Mouse (Mus musculus) brain, embryonic 14.5 days (tissue): ENCODE data around the gene Nudt19. TPM values are rescaled to one million over a fixed set of nuclear protein-coding genes. Genes with fewer than 3 reads are reported as not detected.
"Not testable (repeated sequence)": the region's sequence is repeated elsewhere in the genome, so short reads cannot be mapped to it uniquely, and the experiment has no call there.

Experiments
- DNase-seq: peaks from one replicate; pipeline ENCODE4 v3.0.0-alpha.2; 2011; ENCODE audit warnings: low read depth
- CTCF ChIP-seq: fragments of 200-500 bp; IDR thresholded peaks from 2 replicates; pipeline ENCODE4 v1.5.1; 2012; ENCODE audit warnings: inconsistent platforms, mild to moderate bottlenecking, moderate library complexity, borderline replicate concordance; ENCODE audit not compliant: insufficient read depth, insufficient read length; ENCODE audit errors: extremely low read depth
- POLR2A ChIP-seq: fragments of 200-500 bp; IDR thresholded peaks from 2 replicates; pipeline ENCODE4 v1.6.1; 2012; ENCODE audit warnings: mild to moderate bottlenecking, inconsistent platforms, borderline replicate concordance; ENCODE audit not compliant: poor library complexity, insufficient read depth, insufficient read length, severe bottlenecking; ENCODE audit errors: extremely low read depth
- polyA plus RNA-seq: library from polyadenylated mRNA; depleted of rRNA; stranded (reverse); fragments of >200 nt; gene quantifications from 2 replicates; pipeline ENCODE4 v1.2.3, GENCODE M21; 2012

The Nudt19 gene
- polyA plus RNA-seq, 1 experiment = 46.1 TPM

GRCm38 (mm10) chr7:35585191-35586054 is 29.3 kb upstream of the Nudt19 start, which contains the start of gene Rgs9bp:
Gene Rgs9bp, minus strand, starts transcription at chr7:35585582.
- peak; percentile 62 for DNase-seq
- no peak for TF ChIP-seq CTCF

DNA sequence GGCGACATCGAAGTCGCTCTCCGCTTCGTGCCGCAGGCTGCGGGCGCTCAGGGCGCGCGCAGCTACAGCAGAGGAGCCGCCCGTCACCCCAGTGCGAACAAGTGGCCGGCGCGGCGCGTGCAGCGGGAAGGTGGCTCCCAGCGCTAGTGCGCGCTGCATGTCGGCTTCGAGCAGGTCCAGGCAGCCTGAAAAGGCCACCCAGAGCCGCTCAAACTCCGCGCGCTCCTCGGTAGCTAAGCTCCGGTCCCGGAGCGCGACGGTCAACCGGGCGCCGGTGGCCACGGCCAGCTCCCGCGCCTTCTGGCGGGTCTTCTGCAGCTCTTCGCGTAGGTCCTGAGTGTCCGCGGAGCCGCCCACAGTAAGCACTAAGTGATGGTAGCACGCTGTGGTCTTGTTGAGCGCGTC is 28.7 kb upstream of the Nudt19 start:
- no peak for TF ChIP-seq POLR2A
- TF ChIP-seq CTCF = no peak
- peak; percentile 57 for DNase-seq

DNA sequence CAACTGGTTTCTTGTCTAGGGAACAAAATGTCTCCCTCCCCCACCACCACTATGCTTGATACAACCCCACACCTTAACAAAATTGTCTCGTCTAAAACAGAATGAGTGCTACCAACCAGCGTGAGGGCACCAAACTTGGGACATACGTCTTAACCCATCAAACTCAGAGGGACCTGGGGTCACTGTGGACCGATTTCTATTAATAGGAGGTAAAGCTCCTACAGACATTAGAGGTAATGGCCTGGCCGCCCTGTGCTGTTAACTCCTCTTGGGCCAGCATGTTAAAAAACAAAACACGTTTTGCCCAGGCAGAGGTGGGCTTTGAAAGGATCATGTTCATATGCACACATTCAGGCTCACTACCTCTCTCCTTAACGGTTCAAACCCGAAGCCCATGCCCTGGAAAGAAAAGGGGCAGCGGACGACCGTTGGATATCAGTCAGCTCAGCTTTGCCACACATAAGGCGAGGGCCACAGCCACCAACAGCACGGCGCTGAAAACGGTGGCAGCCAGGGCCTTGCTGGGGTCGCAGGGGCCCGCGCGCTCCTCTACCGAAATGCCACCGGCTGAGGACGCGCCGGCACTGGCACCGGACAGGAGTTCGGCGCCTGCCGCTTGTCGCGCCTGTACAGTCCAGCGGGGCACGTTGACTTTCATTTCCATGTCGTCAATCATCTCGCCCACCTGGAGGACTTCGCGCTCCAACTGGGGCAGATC is 28.1 kb upstream of the Nudt19 start:
- no peak for DNase-seq
- TF ChIP-seq POLR2A = no peak
- TF ChIP-seq CTCF = no peak

DNA sequence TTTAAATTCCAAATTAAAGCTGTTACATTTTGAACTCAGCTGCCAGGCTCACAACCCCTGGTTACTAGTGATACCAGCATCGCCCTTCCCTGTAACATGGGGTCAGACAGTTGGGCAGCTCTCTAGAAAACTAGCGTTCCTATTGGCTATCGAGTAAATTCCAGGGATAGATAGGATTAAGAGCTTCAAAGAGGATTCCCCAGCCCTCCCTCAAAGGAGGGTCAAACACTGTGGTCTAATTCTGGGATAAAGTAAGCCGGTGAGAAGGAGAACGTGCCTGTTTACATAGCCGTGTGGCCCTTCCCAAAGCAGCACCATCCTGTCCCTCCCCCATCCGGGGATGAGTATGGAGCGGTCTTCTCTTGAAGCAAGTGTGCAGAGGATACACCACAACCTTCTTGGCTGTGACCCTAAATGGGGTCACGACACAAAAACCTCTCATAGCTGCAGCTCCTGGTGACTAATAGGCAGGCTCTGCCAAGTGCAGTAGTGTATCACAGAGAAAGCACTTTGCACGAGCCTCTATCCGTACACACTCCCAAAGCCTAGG is 27.4 kb upstream of the Nudt19 start:
- DNase-seq = no peak
- no peak for TF ChIP-seq POLR2A
- no peak for TF ChIP-seq CTCF

DNA sequence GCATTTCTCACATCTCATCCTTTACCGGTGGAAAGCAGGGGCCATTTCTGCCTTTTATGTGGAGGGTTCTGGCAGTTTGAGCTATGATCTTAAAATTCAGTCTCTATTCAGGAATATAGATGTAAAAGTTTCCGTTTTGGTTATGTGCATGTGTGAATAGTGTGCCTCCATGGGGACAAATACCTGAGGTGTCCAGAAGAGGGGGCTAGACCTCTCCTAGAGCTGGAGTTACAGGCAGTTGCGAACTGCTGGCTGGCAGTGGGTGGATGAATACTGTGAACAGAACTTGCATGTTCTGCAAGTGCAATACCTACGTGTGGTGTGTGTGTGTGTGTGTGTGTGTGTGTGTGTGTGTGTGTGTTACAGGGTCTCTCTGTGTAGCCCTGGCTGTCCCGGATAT is 26.6 kb upstream of the Nudt19 start:
- no peak for DNase-seq

GRCm38 (mm10) chr7:35579849-35580248 is 23.7 kb upstream of the Nudt19 start:
- peak; percentile 32 for DNase-seq
- TF ChIP-seq POLR2A = no peak
- TF ChIP-seq CTCF = peak; percentile 65

More for the DNA sequence above, 26.6 kb upstream of the Nudt19 start:
- TF ChIP-seq POLR2A = no peak
- peak; percentile 37; the same call in 1 of the 2 replicates for TF ChIP-seq CTCF

DNA sequence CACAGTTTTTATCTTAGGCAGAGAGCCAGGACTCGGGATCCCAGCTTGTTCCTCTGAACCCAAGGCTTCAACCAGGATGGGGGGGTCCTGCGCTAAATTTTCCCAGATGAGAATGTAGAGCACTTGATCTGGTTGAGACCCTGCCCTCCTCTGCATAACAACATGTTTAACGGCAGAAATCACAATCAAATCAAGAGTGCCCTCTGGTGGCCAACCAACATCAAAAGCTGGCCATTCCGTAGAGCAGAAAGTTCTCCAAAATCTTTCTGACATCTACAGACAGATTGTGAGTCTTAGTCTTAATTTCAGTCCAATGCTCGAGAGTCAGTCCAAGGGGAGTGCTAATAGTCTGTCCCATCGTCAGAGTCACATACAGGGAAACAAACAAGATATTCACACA is 14.8 kb upstream of the Nudt19 start:
- not testable (repeated sequence) for DNase-seq

DNA sequence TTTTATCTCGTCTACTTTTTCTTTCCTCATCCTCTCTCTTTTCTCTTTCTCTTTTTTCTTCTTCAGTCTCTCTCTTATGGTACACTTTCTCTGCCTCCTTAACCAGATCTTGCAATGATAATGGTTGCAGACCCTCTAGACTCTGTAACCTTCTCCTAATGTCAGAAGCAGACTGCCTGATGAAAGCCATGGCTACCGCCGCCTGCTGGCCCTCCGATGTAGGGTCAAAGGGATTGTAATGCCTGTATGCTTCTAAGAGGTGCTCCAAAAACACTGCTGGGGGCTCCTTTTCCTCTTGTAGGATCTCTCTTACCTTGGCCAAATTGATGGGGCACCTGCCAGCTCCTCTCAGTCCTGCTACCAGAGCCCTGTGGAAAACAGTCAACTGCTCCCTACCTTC is 13.6 kb upstream of the Nudt19 start:
- DNase-seq = not testable (repeated sequence)

DNA sequence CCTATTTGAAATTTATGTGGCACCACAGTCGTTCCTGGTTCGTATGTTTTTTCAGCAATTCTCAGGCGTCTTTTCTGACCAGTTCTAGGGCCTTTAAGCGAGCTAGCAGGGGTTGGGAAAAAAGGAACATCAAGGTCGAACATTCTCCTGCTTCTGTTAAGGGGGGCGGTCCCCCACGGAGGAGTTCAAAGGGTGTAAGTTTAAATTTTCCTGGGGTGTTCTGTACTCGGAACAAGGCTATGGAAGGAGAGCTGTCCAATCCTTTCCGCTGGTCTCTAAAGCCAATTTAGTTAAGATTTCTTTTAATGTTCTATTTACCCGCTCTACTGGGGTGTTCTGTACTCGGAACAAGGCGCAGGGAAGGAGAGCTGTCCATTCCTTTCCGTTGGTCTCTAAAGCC is 9.9 kb upstream of the Nudt19 start:
- not testable (repeated sequence) for DNase-seq

DNA sequence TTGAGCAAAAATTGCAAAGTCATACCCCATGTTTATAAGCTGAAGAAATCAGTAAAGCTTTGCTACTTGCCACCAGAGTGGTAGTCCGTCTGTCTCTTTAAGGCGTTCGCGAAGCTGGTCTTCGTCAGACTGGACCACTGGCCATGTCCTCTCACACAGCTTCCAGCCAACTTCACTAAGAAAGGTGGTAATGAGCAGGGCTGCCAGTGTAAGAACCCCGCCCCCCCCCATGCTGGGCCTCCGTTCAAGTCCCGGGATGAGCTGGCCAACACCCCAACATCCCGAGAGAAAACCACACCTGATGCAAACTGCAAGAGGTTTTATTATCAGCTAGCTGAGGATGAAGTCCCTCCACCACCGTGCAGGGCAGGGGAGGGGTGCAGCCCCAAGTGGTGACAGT is 8.8 kb upstream of the Nudt19 start:
- not testable (repeated sequence) for DNase-seq

DNA sequence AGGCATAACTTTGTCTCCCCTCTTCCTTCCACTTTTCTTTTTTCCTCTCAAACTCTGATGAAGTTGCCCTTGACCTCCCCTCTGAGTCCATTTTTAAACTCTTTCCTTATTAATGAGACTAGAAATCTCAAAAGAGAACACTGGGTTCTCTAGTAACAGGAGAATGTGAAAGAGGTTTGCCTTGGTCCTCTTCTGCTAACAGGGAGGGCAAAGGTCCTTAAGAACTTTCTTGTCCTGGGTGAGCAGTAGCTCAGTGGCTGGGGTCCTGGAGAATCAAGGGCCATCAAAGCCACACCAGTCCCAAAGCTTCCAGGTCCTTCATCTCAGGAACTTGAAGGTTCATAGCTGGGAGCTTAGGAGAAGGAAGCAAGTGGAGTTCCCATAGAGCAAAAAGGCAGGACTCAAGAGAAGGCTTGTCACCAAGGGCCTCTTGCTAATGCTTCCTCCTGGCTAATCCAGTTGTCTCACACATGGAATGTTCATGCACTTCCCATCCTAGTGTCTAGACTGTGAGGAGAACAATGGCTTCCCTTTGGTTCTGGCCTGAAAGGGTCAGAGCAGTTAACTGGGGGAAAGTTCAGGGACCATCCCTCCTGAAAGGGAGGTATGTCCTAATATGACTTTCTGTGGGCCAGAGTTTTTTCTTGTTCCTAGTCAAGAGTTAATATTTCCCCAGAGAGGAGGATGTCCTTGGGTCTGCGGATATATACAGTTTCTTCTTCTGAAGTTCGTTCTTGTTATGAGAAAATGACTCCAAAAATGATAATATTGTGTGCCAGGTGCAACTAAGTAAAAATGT is 8.2 kb upstream of the Nudt19 start:
- no peak for DNase-seq

GRCm38 (mm10) chr7:35563071-35563470 is 7.0 kb upstream of the Nudt19 start:
- DNase-seq = no peak
- TF ChIP-seq POLR2A = no peak

More for the DNA sequence above, 8.2 kb upstream of the Nudt19 start:
- TF ChIP-seq POLR2A (no peak), CTCF (no peak)
